In the genomic region with DNA sequence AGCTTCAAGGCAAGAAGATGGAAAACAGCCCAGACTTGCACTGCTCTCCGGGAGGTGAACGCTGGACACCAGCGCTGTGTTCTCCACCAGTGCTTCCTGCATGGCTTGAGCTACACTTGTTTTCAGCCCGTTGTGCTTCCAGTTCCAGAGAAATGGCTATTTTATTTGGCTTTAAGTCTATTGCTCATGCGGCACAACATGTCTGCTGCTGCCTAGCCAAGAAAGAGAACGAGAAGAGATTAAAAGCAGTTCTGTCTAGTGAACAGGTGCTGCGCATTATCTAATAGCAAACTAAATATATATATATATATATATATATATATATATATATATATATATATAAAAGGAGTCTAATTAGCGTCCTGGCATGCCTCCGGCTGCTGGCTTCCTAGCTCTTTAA, we compare ENCODE assay signal across 25 mouse cellular contexts.
A peak's percentile ranks its signal among the peaks of the same experiment; 100 is the strongest.
DNase-seq lines count a peak whose midpoint lies in the region; ATAC-seq lines count a peak whose summit lies in the region.
"Had no signal": no experiment of that assay in that cellular context is flagged by ENCODE, and none has a peak within 500 bp of the region (broad histone marks: within the 10 kb centered on the region; RNA-seq: fewer than 3 reads in every experiment).

No protein-coding gene starts in this region.

- DNase-seq in forebrain, embryonic 11.5 days (ENCODE audit: low spot score) = no peak
- peak; percentile 25 for DNase-seq in layer of hippocampus, adult 11-12 months (ENCODE audit: low spot score)
- no peak for DNase-seq in layer of hippocampus, adult 9-11 months
- peak; percentile 31 to 39 for DNase-seq in left cerebral cortex, postnatal 36 days (ENCODE audit: low spot score in 2 of 2)
- DNase-seq in left cerebral cortex, postnatal 10 days (ENCODE audit: extremely low spot score in 1 of 2, low spot score in 2 of 2) = no peak
- peak; percentile 13 for DNase-seq in left cerebral cortex, postnatal 4 days
- DNase-seq: adrenal gland, postnatal 14 days; cerebellum, adult 2 months; kidney, adult 8-10 months; kidney, postnatal 4 days; liver; lung, adult 2 months; lung, postnatal 10 days; thymus, adult 2 months; thymus, postnatal 36 days had no signal

- no peak overlapping the region for H3K9ac ChIP-seq in forebrain, embryonic 15.5 days (replicated peaks)
- no peak overlapping the region for H3K9ac ChIP-seq in forebrain, embryonic 11.5 days (ENCODE audit: low read length)
- H3K9ac ChIP-seq: heart, embryonic 13.5 days; hindbrain, embryonic 12.5 days; liver, embryonic 14.5 days; midbrain, embryonic 13.5 days; neural tube, embryonic 13.5 days had no signal

- H3K4me1 ChIP-seq in forebrain, embryonic 15.5 days = 0 out of 2 replicates have a peak, but pooled peaks cover 9% of the 10 kb centered on the region
- H3K4me1 ChIP-seq in forebrain, embryonic 11.5 days (replicated peaks; ENCODE audit: control insufficient read depth, insufficient read depth, low read length) = no peaks in the 10 kb centered on the region
- H3K4me1 ChIP-seq: heart, embryonic 13.5 days; hindbrain, embryonic 12.5 days; midbrain, embryonic 13.5 days; neural tube, embryonic 13.5 days had no signal

- no peaks in the 10 kb centered on the region for H3K36me3 ChIP-seq in forebrain, embryonic 15.5 days
- no peaks in the 10 kb centered on the region for H3K36me3 ChIP-seq in forebrain, embryonic 11.5 days (ENCODE audit: control insufficient read depth, insufficient read depth, low read length)
- H3K36me3 ChIP-seq: heart, embryonic 13.5 days; hindbrain, embryonic 12.5 days; midbrain, embryonic 13.5 days; neural tube, embryonic 13.5 days had no signal

- WGBS in forebrain, embryonic 15.5 days = 56% methylated on average over 9 of the region's 9 CpGs
- WGBS in forebrain, embryonic 11.5 days = 83% methylated on average over 9 of the region's 9 CpGs

- no peak overlapping the region for H3K4me3 ChIP-seq in forebrain, embryonic 15.5 days
- H3K4me3 ChIP-seq in forebrain, embryonic 11.5 days (ENCODE audit: low read depth, low read length) = no peak overlapping the region
- H3K4me3 ChIP-seq: heart, embryonic 13.5 days; hindbrain, embryonic 12.5 days; midbrain, embryonic 13.5 days; neural tube, embryonic 13.5 days had no signal

- ATAC-seq in forebrain, embryonic 15.5 days (replicated peaks) = no peak
- ATAC-seq in forebrain, embryonic 11.5 days (replicated peaks; ENCODE audit: low FRiP score) = no peak
- ATAC-seq: CD4-positive, CD25-positive, alpha-beta regulatory T cell, adult 4 months; intestine, embryonic 16.5 days; midbrain, embryonic 13.5 days had no signal

- intact Hi-C loops in left cerebral cortex, postnatal 36 days (cut with DNase I) = no loop called here
- intact Hi-C loops in left cerebral cortex, postnatal 10 days (cut with DNase I) = no loop called here
- intact Hi-C loops in left cerebral cortex, postnatal 4 days (cut with DNase I) = no loop called here

- H3K4me2 ChIP-seq in forebrain, embryonic 15.5 days (replicated peaks) = no peak overlapping the region
- H3K4me2 ChIP-seq in forebrain, embryonic 11.5 days (ENCODE audit: low read depth, low read length, severe bottlenecking) = no peak overlapping the region
- H3K4me2 ChIP-seq: heart, embryonic 13.5 days; hindbrain, embryonic 12.5 days; midbrain, embryonic 13.5 days; neural tube, embryonic 13.5 days had no signal

- H3K27ac ChIP-seq in forebrain, embryonic 15.5 days (replicated peaks) = peak overlapping the region; percentile 45
- no peak overlapping the region for H3K27ac ChIP-seq in forebrain, embryonic 11.5 days (ENCODE audit: low read depth, low read length)
- H3K27ac ChIP-seq: heart, embryonic 13.5 days; hindbrain, embryonic 12.5 days; kidney, postnatal 0 days; liver, embryonic 14.5 days; macrophage; midbrain, embryonic 13.5 days; neural tube, embryonic 13.5 days had no signal

- H3K9me3 ChIP-seq in forebrain, embryonic 15.5 days = 0 out of 2 replicates have a peak, but pooled peaks cover 2% of the 10 kb centered on the region
- no peaks in the 10 kb centered on the region; the same call in 1 of the 2 replicates for H3K9me3 ChIP-seq in forebrain, embryonic 11.5 days (ENCODE audit: control insufficient read depth, low read length)
- H3K9me3 ChIP-seq: hindbrain, embryonic 12.5 days; midbrain, embryonic 13.5 days; neural tube, embryonic 13.5 days had no signal

- H3K27me3 ChIP-seq in forebrain, embryonic 15.5 days = no peaks in the 10 kb centered on the region
- H3K27me3 ChIP-seq in forebrain, embryonic 11.5 days (ENCODE audit: control insufficient read depth, insufficient read depth, low read length) = no peaks in the 10 kb centered on the region

Comparison
In these comparisons a context has a peak if more than half of its experiments do, and no peak if none do; other contexts are left out.
1. DNase-seq: peak in layer of hippocampus, adult 11-12 months (single experiment), left cerebral cortex, postnatal 36 days (2 of 2) and left cerebral cortex, postnatal 4 days (single experiment); none in forebrain, embryonic 11.5 days (single experiment), layer of hippocampus, adult 9-11 months (single experiment) and left cerebral cortex, postnatal 10 days (0 of 2).